Comparison of ENCODE assay signal across 10 mouse cellular contexts in the genomic region with DNA sequence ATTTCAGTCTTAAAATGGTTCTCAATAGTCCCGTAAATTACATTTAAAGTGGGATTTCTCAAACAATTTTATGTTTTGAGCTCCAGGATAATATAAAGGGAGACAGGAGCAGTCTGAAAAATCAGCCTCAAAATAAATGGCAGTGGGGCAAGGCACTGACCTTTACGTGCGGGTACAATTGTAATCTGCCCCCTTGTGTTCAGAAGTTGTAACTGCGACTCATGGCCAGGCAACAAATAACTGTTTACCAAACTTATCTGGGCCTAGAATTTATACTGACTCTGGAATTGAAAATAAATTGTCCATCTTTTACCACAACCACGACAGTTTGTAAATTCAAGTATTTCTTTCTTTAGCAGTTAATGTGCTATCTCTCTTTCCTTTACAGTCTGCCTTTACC. TPM values are rescaled to one million over a fixed set of nuclear protein-coding genes. Genes with fewer than 3 reads are reported as not detected.
A peak's percentile ranks its signal among the peaks of the same experiment; 100 is the strongest.
DNase-seq lines count a peak whose midpoint lies in the region; ATAC-seq lines count a peak whose summit lies in the region.
"Had no signal": no experiment of that assay in that cellular context is flagged by ENCODE, and none has a peak within 500 bp of the region (broad histone marks: within the 10 kb centered on the region; RNA-seq: fewer than 3 reads in every experiment).

No protein-coding gene starts in this region.

- no peaks in the 10 kb centered on the region for H3K4me1 ChIP-seq in intestine, embryonic 15.5 days (replicated peaks)
- H3K4me1 ChIP-seq: neural tube, embryonic 13.5 days had no signal

- H3K36me3 ChIP-seq in intestine, embryonic 15.5 days, result no peaks in the 10 kb centered on the region
- H3K36me3 ChIP-seq: neural tube, embryonic 13.5 days had no signal

- no peaks in the 10 kb centered on the region for H3K9me3 ChIP-seq in intestine, embryonic 15.5 days
- H3K9me3 ChIP-seq: neural tube, embryonic 13.5 days had no signal

- intact Hi-C loops in left cerebral cortex, postnatal 4 days (cut with DNase I), result no loop called here

- no peak overlapping the region for H3K4me3 ChIP-seq in intestine, embryonic 15.5 days (replicated peaks)
- H3K4me3 ChIP-seq: neural tube, embryonic 13.5 days had no signal

- 14% methylated on average over 5 of the region's 5 CpGs for WGBS in intestine, embryonic 15.5 days

- ATAC-seq in granulocyte monocyte progenitor cell, adult 5-6 weeks (replicated peaks; ENCODE audit: poor library complexity, severe bottlenecking), result peak; percentile 50; the same call in 1 of the 2 replicates
- no peak for ATAC-seq in intestine, embryonic 15.5 days

- H3K27ac ChIP-seq in intestine, embryonic 15.5 days, result no peak overlapping the region
- H3K27ac ChIP-seq: neural tube, embryonic 13.5 days had no signal

- DNase-seq in adrenal gland, postnatal 14 days, result peak; percentile 13
- DNase-seq in adrenal gland, adult 8-10 months, result no peak
- DNase-seq in left cerebral cortex, postnatal 4 days, result peak; percentile 27
- DNase-seq in left cerebral cortex, adult 9 months (ENCODE audit: low spot score in 2 of 2), result no peak
- DNase-seq in Muller cell, postnatal 12 days (ENCODE audit: inconsistent ontology term), result peak; percentile 14
- no peak for DNase-seq in layer of hippocampus, postnatal 10 days (ENCODE audit: low spot score in 2 of 2)

- H3K27me3 ChIP-seq in intestine, embryonic 15.5 days (replicated peaks), result no peaks in the 10 kb centered on the region
- H3K27me3 ChIP-seq: neural tube, embryonic 13.5 days had no signal

- H3K9ac ChIP-seq in intestine, embryonic 15.5 days, result no peak overlapping the region
- H3K9ac ChIP-seq: neural tube, embryonic 13.5 days had no signal

- H3K4me2 ChIP-seq in intestine, embryonic 15.5 days (replicated peaks), result no peak overlapping the region
- H3K4me2 ChIP-seq: neural tube, embryonic 13.5 days had no signal

RNA-seq across cellular contexts. Expression of a gene that starts 17.8 kb away (rescaled TPM):
- not detected in 2 replicates for total RNA-seq in adrenal gland, postnatal 14 days (2021)
- total RNA-seq in adrenal gland, adult 8-10 months (2022), result not detected
- total RNA-seq in left cerebral cortex, postnatal 4 days (2021), result not detected
- not detected in 2 replicates for total RNA-seq in granulocyte monocyte progenitor cell, adult 5-6 weeks (2014; fragmentation: Nextera tagmentation)
- total RNA-seq in granulocyte monocyte progenitor cell, adult 5-6 weeks (2017), result not detected in 2 replicates
- not detected for total RNA-seq in layer of hippocampus, postnatal 10 days (2021)
- polyA plus RNA-seq in intestine, embryonic 15.5 days (2015; fragmentation: Nextera tagmentation; extraction: Ambion mirVana), result not detected in 2 replicates
- polyA plus RNA-seq: heart, embryonic 16.5 days; neural tube, embryonic 13.5 days had no signal

RNA-seq across cellular contexts. Expression of a gene that starts 22.6 kb away (rescaled TPM):
- not detected in 2 replicates for total RNA-seq in adrenal gland, postnatal 14 days (2021)
- not detected for total RNA-seq in adrenal gland, adult 8-10 months (2022)
- not detected for total RNA-seq in left cerebral cortex, postnatal 4 days (2021)
- not detected in 2 replicates for total RNA-seq in granulocyte monocyte progenitor cell, adult 5-6 weeks (2014; fragmentation: Nextera tagmentation)
- total RNA-seq in granulocyte monocyte progenitor cell, adult 5-6 weeks (2017), result not detected in 2 replicates
- total RNA-seq in layer of hippocampus, postnatal 10 days (2021), result not detected
- not detected in 2 replicates for polyA plus RNA-seq in intestine, embryonic 15.5 days (2015; fragmentation: Nextera tagmentation; extraction: Ambion mirVana)
- polyA plus RNA-seq: heart, embryonic 16.5 days; neural tube, embryonic 13.5 days had no signal

RNA-seq across cellular contexts. Expression of a gene that starts 25.5 kb away (rescaled TPM):
- total RNA-seq in adrenal gland, postnatal 14 days (2021), result not detected in 2 replicates
- not detected for total RNA-seq in adrenal gland, adult 8-10 months (2022)
- not detected for total RNA-seq in left cerebral cortex, postnatal 4 days (2021)
- total RNA-seq in granulocyte monocyte progenitor cell, adult 5-6 weeks (2014; fragmentation: Nextera tagmentation), result not detected in 2 replicates
- total RNA-seq in granulocyte monocyte progenitor cell, adult 5-6 weeks (2017), result not detected in 2 replicates
- not detected for total RNA-seq in layer of hippocampus, postnatal 10 days (2021)
- not detected in 2 replicates for polyA plus RNA-seq in intestine, embryonic 15.5 days (2015; fragmentation: Nextera tagmentation; extraction: Ambion mirVana)
- polyA plus RNA-seq: heart, embryonic 16.5 days; neural tube, embryonic 13.5 days had no signal

RNA-seq across cellular contexts. Expression of a gene that starts 26.4 kb away (rescaled TPM):
- total RNA-seq in adrenal gland, postnatal 14 days (2021), result not detected in 2 replicates
- total RNA-seq in adrenal gland, adult 8-10 months (2022), result not detected
- total RNA-seq in left cerebral cortex, postnatal 4 days (2021), result not detected
- total RNA-seq in granulocyte monocyte progenitor cell, adult 5-6 weeks (2014; fragmentation: Nextera tagmentation), result not detected in 2 replicates
- total RNA-seq in granulocyte monocyte progenitor cell, adult 5-6 weeks (2017), result not detected in 2 replicates
- not detected for total RNA-seq in layer of hippocampus, postnatal 10 days (2021)
- not detected in 2 replicates for polyA plus RNA-seq in intestine, embryonic 15.5 days (2015; fragmentation: Nextera tagmentation; extraction: Ambion mirVana)
- polyA plus RNA-seq: heart, embryonic 16.5 days; neural tube, embryonic 13.5 days had no signal

RNA-seq across cellular contexts. Expression of a gene that starts 31.4 kb away (rescaled TPM):
- total RNA-seq in adrenal gland, postnatal 14 days (2021), result not detected in 2 replicates
- not detected for total RNA-seq in adrenal gland, adult 8-10 months (2022)
- not detected for total RNA-seq in left cerebral cortex, postnatal 4 days (2021)
- total RNA-seq in granulocyte monocyte progenitor cell, adult 5-6 weeks (2014; fragmentation: Nextera tagmentation), result not detected in 2 replicates
- total RNA-seq in granulocyte monocyte progenitor cell, adult 5-6 weeks (2017), result not detected in 2 replicates
- total RNA-seq in layer of hippocampus, postnatal 10 days (2021), result not detected
- not detected in 2 replicates for polyA plus RNA-seq in intestine, embryonic 15.5 days (2015; fragmentation: Nextera tagmentation; extraction: Ambion mirVana)
- polyA plus RNA-seq: heart, embryonic 16.5 days; neural tube, embryonic 13.5 days had no signal

Comparison
In these comparisons a context has a peak if more than half of its experiments do, and no peak if none do; other contexts are left out.
1. DNase-seq: peak in adrenal gland, postnatal 14 days (single experiment), left cerebral cortex, postnatal 4 days (single experiment) and Muller cell, postnatal 12 days (single experiment); none in adrenal gland, adult 8-10 months (single experiment), left cerebral cortex, adult 9 months (0 of 2) and layer of hippocampus, postnatal 10 days (0 of 2).